Mouse (Mus musculus): Measurements from ENCODE around the gene Col4a3bp.

DNA sequence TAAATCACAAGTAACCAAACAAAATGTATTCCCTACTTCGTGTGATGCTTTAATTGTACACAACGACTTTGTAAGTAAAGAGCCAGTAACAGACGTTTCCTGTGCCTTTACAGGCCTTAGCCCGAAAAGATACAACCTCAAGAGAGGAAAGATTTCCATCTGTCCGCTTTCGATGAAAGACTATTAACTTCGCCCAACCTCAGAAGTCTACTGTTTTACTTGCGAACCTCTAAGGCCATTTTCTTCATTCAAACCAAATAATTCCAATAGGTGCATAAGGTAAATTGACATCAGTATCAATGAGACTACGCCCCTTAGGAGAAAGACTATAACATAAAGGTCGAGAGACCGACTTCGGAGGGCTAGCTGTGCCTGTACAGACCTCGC lies 127.6 kb downstream of the Col4a3bp start:
- no peak for TF ChIP-seq POLR2A (IDR thresholded peaks at IDR 0.05; ENCODE audit: borderline replicate concordance, insufficient read depth, low read length)
- no peak for TF ChIP-seq CTCF (IDR thresholded peaks at IDR 0.05; ENCODE audit: borderline replicate concordance, insufficient read depth, low read depth, low read length)

Data from cerebellum, adult 2 months (tissue).